Mouse (Mus musculus) myocyte (in vitro differentiated cells): ENCODE data around the gene Ccin.

Experiments used
- CEBPB ChIP-seq: IDR thresholded peaks from 2 replicates; pipeline ENCODE4 v1.6.1; 2011; ENCODE audit warnings: mild to moderate bottlenecking, moderate library complexity; ENCODE audit not compliant: poor library complexity, insufficient read depth, severe bottlenecking
- E2F4 ChIP-seq: IDR thresholded peaks from one replicate; pipeline ENCODE4 v1.6.1; 2011; ENCODE audit warnings: mild to moderate bottlenecking, control low read depth, moderate library complexity; ENCODE audit not compliant: insufficient read depth
- MAX ChIP-seq: IDR thresholded peaks from one replicate; pipeline ENCODE4 v1.6.1; 2011; ENCODE audit warnings: low read depth, mild to moderate bottlenecking, control low read depth
- MYOD1 ChIP-seq, 3 experiments: IDR thresholded peaks; one replicate each; pipeline ENCODE4 v1.6.1; 2011; ENCODE audit warnings: control low read depth in 2 of 3, low read depth in 2 of 3, mild to moderate bottlenecking in 2 of 3, moderate library complexity in 1 of 3; ENCODE audit not compliant: insufficient read length in 2 of 3, control insufficient read depth in 1 of 3
- POLR2A ChIP-seq: IDR thresholded peaks from one replicate; pipeline ENCODE4 v1.6.1; 2011; ENCODE audit warnings: low read depth, mild to moderate bottlenecking, control low read depth, moderate library complexity; ENCODE audit not compliant: insufficient read length
- POLR2AphosphoS2 ChIP-seq: IDR thresholded peaks from one replicate; pipeline ENCODE4 v1.6.1; 2011; ENCODE audit warnings: low read depth, control low read depth; ENCODE audit not compliant: insufficient read length
- REST ChIP-seq: IDR thresholded peaks from one replicate; pipeline ENCODE4 v1.6.1; 2011; ENCODE audit warnings: mild to moderate bottlenecking, control low read depth, moderate library complexity; ENCODE audit not compliant: insufficient read depth, insufficient read length
- TCF12 ChIP-seq: IDR thresholded peaks from one replicate; pipeline ENCODE4 v1.6.1; 2011; ENCODE audit warnings: mild to moderate bottlenecking, control low read depth; ENCODE audit not compliant: poor library complexity, insufficient read depth, severe bottlenecking
- USF1 ChIP-seq: IDR thresholded peaks from one replicate; pipeline ENCODE4 v1.6.1; 2011; ENCODE audit warnings: low read depth, mild to moderate bottlenecking, control low read depth, moderate library complexity

GRCm38 (mm10) chr4:44022323-44022722 lies 39.0 kb downstream of the Ccin start:
- TF ChIP-seq MAX: no peak
- no peak for TF ChIP-seq POLR2A
- no peak for TF ChIP-seq POLR2AphosphoS2
- no peak for TF ChIP-seq E2F4
- TF ChIP-seq CEBPB: no peak
- TF ChIP-seq TCF12: no peak
- no peak for TF ChIP-seq MYOD1 (IDR thresholded peaks at IDR 0.05; ENCODE audit: control insufficient read depth in 1 of 3, insufficient read length in 2 of 3, low read depth in 2 of 3)
- no peak for TF ChIP-seq REST
- TF ChIP-seq USF1: no peak
